Comparison of ENCODE assay signal across 13 mouse cellular contexts in genomic region chr9:45539265-45540044, GRCm38 (mm10).
DNase-seq lines count a peak whose midpoint lies in the region; ATAC-seq and TF ChIP-seq lines count a peak whose summit lies in the region.
"Had no signal": no experiment of that assay in that cellular context is flagged by ENCODE, and none has a peak within 500 bp of the region (broad histone marks: within the 10 kb centered on the region; RNA-seq: fewer than 3 reads in every experiment).

No protein-coding gene starts in this region.

- H3K36me3 ChIP-seq in hindbrain, postnatal 0 days (ENCODE audit: insufficient read depth, low read length): no peaks in the 10 kb centered on the region
- no peaks in the 10 kb centered on the region for H3K36me3 ChIP-seq in hindbrain, embryonic 12.5 days
- no peaks in the 10 kb centered on the region for H3K36me3 ChIP-seq in heart, adult 2 months (ENCODE audit: control insufficient read depth, insufficient read depth, low read length)
- H3K36me3 ChIP-seq: heart, embryonic 12.5 days; limb, embryonic 13.5 days had no signal

- H3K9ac ChIP-seq in hindbrain, postnatal 0 days (replicated peaks; ENCODE audit: low read length): no peak overlapping the region
- H3K9ac ChIP-seq in hindbrain, embryonic 12.5 days: no peak overlapping the region
- H3K9ac ChIP-seq in heart, adult 2 months (ENCODE audit: low read depth, low read length): no peak overlapping the region
- H3K9ac ChIP-seq: heart, embryonic 12.5 days; limb, embryonic 13.5 days had no signal

- WGBS in hindbrain, postnatal 0 days: 85% methylated on average over 14 of the region's 14 CpGs
- WGBS in hindbrain, embryonic 12.5 days: 81% methylated on average over 14 of the region's 14 CpGs
- WGBS in heart, adult 2 months: 72% methylated on average over 14 of the region's 14 CpGs

- H3K4me2 ChIP-seq in hindbrain, postnatal 0 days (ENCODE audit: low read depth, low read length): no peak overlapping the region
- no peak overlapping the region for H3K4me2 ChIP-seq in hindbrain, embryonic 12.5 days (replicated peaks)
- H3K4me2 ChIP-seq: heart, embryonic 12.5 days; limb, embryonic 13.5 days had no signal

- peak; percentile 11 for DNase-seq in hindbrain, postnatal 0 days (ENCODE audit: low spot score)
- DNase-seq in right cerebral cortex, postnatal 4 days: peak; percentile 29
- DNase-seq in right cerebral cortex, postnatal 36 days (ENCODE audit: low spot score in 2 of 2): no peak
- DNase-seq in cerebellum, postnatal 10 days: peak; percentile 89 to 91
- DNase-seq in heart, adult 2 months: no peak
- no peak for DNase-seq in spleen, postnatal 14 days (ENCODE audit: low spot score in 2 of 2)
- DNase-seq: heart, postnatal 36 days; kidney, postnatal 36 days; thymus, postnatal 36 days had no signal

- H3K4me3 ChIP-seq in hindbrain, postnatal 0 days (ENCODE audit: low read length): no peak overlapping the region
- no peak overlapping the region for H3K4me3 ChIP-seq in hindbrain, embryonic 12.5 days
- H3K4me3 ChIP-seq in heart, adult 2 months: no peak overlapping the region
- H3K4me3 ChIP-seq: heart, embryonic 12.5 days; limb, embryonic 13.5 days had no signal

- H3K79me2 ChIP-seq in heart, adult 2 months (replicated peaks; ENCODE audit: control insufficient read depth, insufficient read depth, low read length): no peaks in the 10 kb centered on the region

- TF ChIP-seq EP300 in heart, adult 2 months (IDR thresholded peaks at IDR 0.05; ENCODE audit: insufficient read depth, low read depth, low read length): no peak

- ATAC-seq in hindbrain, postnatal 0 days: no peak
- ATAC-seq in hindbrain, embryonic 12.5 days (ENCODE audit: low FRiP score): no peak
- ATAC-seq: intestine, embryonic 16.5 days had no signal

- no peak for TF ChIP-seq POLR2A in heart, adult 2 months (IDR thresholded peaks at IDR 0.05; ENCODE audit: insufficient read depth, low read depth, low read length)

- peaks cover 11% of the 10 kb centered on the region for H3K4me1 ChIP-seq in hindbrain, postnatal 0 days (ENCODE audit: insufficient read depth, low read length)
- H3K4me1 ChIP-seq in hindbrain, embryonic 12.5 days: peaks cover 20% of the 10 kb centered on the region
- H3K4me1 ChIP-seq in heart, adult 2 months (ENCODE audit: control insufficient read depth, insufficient read depth, low read length): no peaks in the 10 kb centered on the region
- H3K4me1 ChIP-seq: heart, embryonic 12.5 days had no signal

- intact Hi-C loops in heart, adult 2 months (cut with DNase I): no loop called here

- H3K9me3 ChIP-seq in hindbrain, postnatal 0 days (ENCODE audit: low read length): no peaks in the 10 kb centered on the region
- H3K9me3 ChIP-seq in hindbrain, embryonic 12.5 days (replicated peaks): no peaks in the 10 kb centered on the region
- H3K9me3 ChIP-seq: heart, embryonic 12.5 days; limb, embryonic 13.5 days had no signal

- TF ChIP-seq CTCF in hindbrain, postnatal 0 days (IDR thresholded peaks at IDR 0.05; ENCODE audit: low read depth): no peak
- no peak for TF ChIP-seq CTCF in heart, adult 2 months (IDR thresholded peaks at IDR 0.05)

- H3K27ac ChIP-seq in hindbrain, postnatal 0 days: peak overlapping the region; percentile 36; the same call in 1 of the 2 replicates
- no peak overlapping the region for H3K27ac ChIP-seq in hindbrain, embryonic 12.5 days
- H3K27ac ChIP-seq in heart, adult 2 months: no peak overlapping the region
- H3K27ac ChIP-seq: limb, embryonic 13.5 days had no signal

- H3K27me3 ChIP-seq in hindbrain, postnatal 0 days (ENCODE audit: insufficient read depth, low read length): no peaks in the 10 kb centered on the region
- H3K27me3 ChIP-seq in hindbrain, embryonic 12.5 days: no peaks in the 10 kb centered on the region
- H3K27me3 ChIP-seq in heart, adult 2 months (ENCODE audit: control insufficient read depth, insufficient read depth, low read length): no peaks in the 10 kb centered on the region
- H3K27me3 ChIP-seq: limb, embryonic 13.5 days had no signal

Comparison
In these comparisons a context has a peak if more than half of its experiments do, and no peak if none do; other contexts are left out.
1. DNase-seq: peak in hindbrain, postnatal 0 days (single experiment), right cerebral cortex, postnatal 4 days (single experiment) and cerebellum, postnatal 10 days (2 of 2); none in right cerebral cortex, postnatal 36 days (0 of 2), heart, adult 2 months (0 of 2) and spleen, postnatal 14 days (0 of 2).